Mouse (Mus musculus) midbrain, postnatal 0 days (tissue): Measurements from ENCODE around the gene Magi2. TPM values are rescaled to one million over a fixed set of nuclear protein-coding genes. Genes with fewer than 3 reads are reported as not detected.
A peak's percentile ranks its signal among the peaks of the same experiment; 100 is the strongest.
"Not testable (repeated sequence)": the region's sequence is repeated elsewhere in the genome, so short reads cannot be mapped to it uniquely, and the experiment has no call there.

Source experiments
- ATAC-seq: fragments of 200-750 bp; cut with Nextera tagmentation; 2 replicates; pipeline ENCODE4 v1.8.0; 2017; ENCODE audit warnings: moderate number of reproducible peaks, mild to moderate bottlenecking, moderate TSS enrichment, moderate library complexity; ENCODE audit not compliant: low FRiP score
- DNase-seq: peaks from one replicate; pipeline ENCODE4 v3.0.0-alpha.2; 2015; ENCODE audit warnings: low spot score
- H3K27ac ChIP-seq: fragments of 300-500 bp; sonication (generic); 2 replicates; pipeline ENCODE4 v1.5.1; 2014; ENCODE audit warnings: low read depth, mild to moderate bottlenecking, low read length, mixed read lengths
- H3K27me3 ChIP-seq: fragments of 300-500 bp; sonication (generic); 2 replicates; pipeline ENCODE4 v1.6.1; 2014; ENCODE audit warnings: low read length, control low read depth, mixed read lengths; ENCODE audit not compliant: insufficient read depth
- H3K36me3 ChIP-seq: fragments of 300-500 bp; sonication (generic); 2 replicates; pipeline ENCODE4 v1.6.1; 2014; ENCODE audit warnings: low read length, control low read depth, mixed read lengths; ENCODE audit not compliant: insufficient read depth
- H3K4me1 ChIP-seq: fragments of 300-500 bp; sonication (generic); 2 replicates; pipeline ENCODE4 v1.6.1; 2014; ENCODE audit warnings: mild to moderate bottlenecking, control low read depth, antibody characterized with exemption, low read length, mixed read lengths; ENCODE audit not compliant: insufficient read depth
- H3K4me2 ChIP-seq: fragments of 300-500 bp; sonication (generic); 2 replicates; pipeline ENCODE4 v1.6.1; 2014; ENCODE audit warnings: low read depth, mild to moderate bottlenecking, low read length, mixed read lengths; ENCODE audit not compliant: poor library complexity, severe bottlenecking
- H3K4me3 ChIP-seq: fragments of 300-500 bp; sonication (generic); 2 replicates; pipeline ENCODE4 v1.5.1; 2014; ENCODE audit warnings: low read depth, mild to moderate bottlenecking, low read length, moderate library complexity
- H3K9ac ChIP-seq: fragments of 300-500 bp; sonication (generic); replicated peaks from 2 replicates; pipeline ENCODE4 v1.6.1; 2014; ENCODE audit warnings: mild to moderate bottlenecking, low read length, moderate library complexity, mixed read lengths; ENCODE audit not compliant: poor library complexity, severe bottlenecking
- H3K9me3 ChIP-seq: fragments of 300-500 bp; sonication (generic); 2 replicates; pipeline ENCODE4 v1.6.1; 2016; ENCODE audit warnings: low read length, control low read depth
- CTCF ChIP-seq: IDR thresholded peaks from 2 replicates; pipeline ENCODE4 v1.5.1; 2016; ENCODE audit warnings: antibody characterized with exemption, mild to moderate bottlenecking
- WGBS: fragments of 180-500 bp; shearing (Covaris S2); extraction: QIAGEN DNeasy Blood & Tissue Kit; methylation state at CpG from one replicate; pipeline ENCODE4 v1.1.7; 2014; 5-methylcytosine and 5-hydroxymethylcytosine counted together
- polyA plus RNA-seq: library from polyadenylated mRNA; unstranded; fragments of >200 nt; fragmentation: Nextera tagmentation; extraction: Ambion mirVana; gene quantifications from 2 replicates; pipeline ENCODE4 v1.2.1, GENCODE M21; 2015
- total RNA-seq: library from RNA; depleted of rRNA; stranded (reverse); fragments of >200 nt; gene quantifications from 2 replicates; pipeline ENCODE4 v1.2.3, GENCODE M21; 2014

Magi2 gene
- total and polyA plus RNA-seq, 2 experiments from 2014 or later = 20.0 to 59.3 TPM

GRCm38 (mm10) chr5:19522168-19522567 is 295.3 kb downstream of the Magi2 start:
- peak; percentile 78 for DNase-seq
- Histone ChIP-seq H3K36me3 (no peaks in the 10 kb centered on the region), H3K9ac (no peak overlapping the region), H3K4me2 (no peak overlapping the region), H3K9me3 (no peaks in the 10 kb centered on the region), H3K27ac (no peak overlapping the region), H3K27me3 (no peaks in the 10 kb centered on the region), H3K4me1 (no peaks in the 10 kb centered on the region), H3K4me3 (no peak overlapping the region)
- TF ChIP-seq CTCF = peak; percentile 89
- no peak for ATAC-seq

- no peak for TF ChIP-seq CTCF
Measured at GRCm38 (mm10) chr5:19539348-19539747, 312.5 kb downstream of the Magi2 start.

GRCm38 (mm10) chr5:19546424-19546823 is 319.6 kb downstream of the Magi2 start:
- H3K4me3 ChIP-seq = no peak overlapping the region
- TF ChIP-seq CTCF = no peak
- H3K27me3 ChIP-seq = no peaks in the 10 kb centered on the region
- H3K9me3 ChIP-seq = no peaks in the 10 kb centered on the region
- no peak overlapping the region for H3K4me2 ChIP-seq
- no peak overlapping the region for H3K27ac ChIP-seq
- H3K4me1 ChIP-seq = no peaks in the 10 kb centered on the region
- H3K36me3 ChIP-seq = no peaks in the 10 kb centered on the region
- DNase-seq = no peak
- no peak for ATAC-seq
- no peak overlapping the region for H3K9ac ChIP-seq
- WGBS = 80% methylated on average over 4 of the region's 4 CpGs

More at GRCm38 (mm10) chr5:19539348-19539747, 312.5 kb downstream of the Magi2 start:
- no peak overlapping the region for H3K9ac ChIP-seq
- H3K27me3 ChIP-seq = no peaks in the 10 kb centered on the region
- H3K4me1 ChIP-seq = no peaks in the 10 kb centered on the region
- ATAC-seq = no peak
- 4% methylated on average over 2 of the region's 2 CpGs for WGBS
- no peak overlapping the region for H3K4me3 ChIP-seq
- DNase-seq = no peak
- H3K27ac ChIP-seq = no peak overlapping the region
- H3K4me2 ChIP-seq = no peak overlapping the region
- no peaks in the 10 kb centered on the region for H3K9me3 ChIP-seq
- no peaks in the 10 kb centered on the region for H3K36me3 ChIP-seq

GRCm38 (mm10) chr5:19546900-19547299 is 320.1 kb downstream of the Magi2 start:
- ATAC-seq = no peak
- Histone ChIP-seq H3K4me3 (no peak overlapping the region), H3K36me3 (no peaks in the 10 kb centered on the region), H3K27ac (no peak overlapping the region), H3K4me1 (no peaks in the 10 kb centered on the region), H3K9ac (no peak overlapping the region), H3K27me3 (no peaks in the 10 kb centered on the region), H3K9me3 (no peaks in the 10 kb centered on the region), H3K4me2 (no peak overlapping the region)
- DNase-seq = no peak
- TF ChIP-seq CTCF = no peak
- WGBS = 59% methylated on average over 2 of the region's 2 CpGs

- no peaks in the 10 kb centered on the region for H3K27me3 ChIP-seq
- H3K27ac ChIP-seq = no peak overlapping the region
- no peak for TF ChIP-seq CTCF
- DNase-seq (no peak), ATAC-seq (0 out of 2 replicates have a peak, but pooled peaks have one; percentile 41)
- no peaks in the 10 kb centered on the region for H3K36me3 ChIP-seq
- H3K9me3 ChIP-seq = no peaks in the 10 kb centered on the region
- no peak overlapping the region for H3K4me3 ChIP-seq
- H3K4me1 ChIP-seq = no peaks in the 10 kb centered on the region
- WGBS = 52% methylated on average over 3 of the region's 3 CpGs
- no peak overlapping the region for H3K4me2 ChIP-seq
- H3K9ac ChIP-seq = no peak overlapping the region
Measured at GRCm38 (mm10) chr5:19553510-19553909, 326.7 kb downstream of the Magi2 start.

GRCm38 (mm10) chr5:19565636-19566035 is 338.8 kb downstream of the Magi2 start:
- ATAC-seq (no peak), DNase-seq (no peak)
- WGBS = 88% methylated on average over 3 of the region's 3 CpGs
- no peaks in the 10 kb centered on the region for H3K36me3 ChIP-seq
- TF ChIP-seq CTCF = no peak
- H3K9me3 ChIP-seq = no peaks in the 10 kb centered on the region
- H3K27ac ChIP-seq = no peak overlapping the region
- no peak overlapping the region for H3K4me3 ChIP-seq
- no peaks in the 10 kb centered on the region for H3K4me1 ChIP-seq
- H3K27me3 ChIP-seq = no peaks in the 10 kb centered on the region
- no peak overlapping the region for H3K4me2 ChIP-seq
- H3K9ac ChIP-seq = no peak overlapping the region

- not testable (repeated sequence) for H3K4me3 ChIP-seq, DNase-seq, H3K27me3 ChIP-seq, H3K36me3 ChIP-seq, ATAC-seq, H3K4me2 ChIP-seq, H3K4me1 ChIP-seq, H3K9ac ChIP-seq, H3K27ac ChIP-seq, H3K9me3 ChIP-seq
- 53% methylated on average over 1 of the region's 1 CpGs for WGBS
Measured at GRCm38 (mm10) chr5:19566136-19566535, 339.3 kb downstream of the Magi2 start.
